Mouse (Mus musculus) kidney, adult 18-20 months (tissue): ENCODE measurements around the gene Spdef.

Source experiments
- DNase-seq: peaks from one replicate; pipeline ENCODE4 v3.0.0; 2021

Gene Spdef

DNA sequence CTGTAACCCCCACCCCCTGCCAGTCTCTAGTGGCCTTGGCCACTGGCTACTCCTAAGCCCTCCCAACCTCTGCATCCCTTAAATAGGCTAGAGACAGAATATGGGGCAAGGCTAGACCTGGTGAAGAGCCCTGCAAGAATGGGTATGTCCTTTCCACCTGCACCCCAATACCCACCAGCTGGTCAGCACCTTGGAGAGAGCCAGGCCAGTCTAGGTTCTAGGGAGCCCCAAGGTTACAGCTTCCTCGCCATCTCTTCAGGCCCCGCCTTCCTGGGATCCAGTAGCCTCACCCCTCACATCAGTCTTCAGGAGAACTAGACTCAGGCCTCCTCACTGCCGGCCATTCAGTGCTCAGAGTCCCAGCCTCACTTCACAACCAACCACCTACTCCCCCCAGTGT is 4.4 kb downstream of the Spdef start:
- no peak for DNase-seq

- no peak for DNase-seq
Measured at GRCm38 (mm10) chr17:27721125-27721664, 7.6 kb downstream of the Spdef start.

- no peak for DNase-seq
Measured at GRCm38 (mm10) chr17:27720326-27720725, 8.4 kb downstream of the Spdef start.

DNA sequence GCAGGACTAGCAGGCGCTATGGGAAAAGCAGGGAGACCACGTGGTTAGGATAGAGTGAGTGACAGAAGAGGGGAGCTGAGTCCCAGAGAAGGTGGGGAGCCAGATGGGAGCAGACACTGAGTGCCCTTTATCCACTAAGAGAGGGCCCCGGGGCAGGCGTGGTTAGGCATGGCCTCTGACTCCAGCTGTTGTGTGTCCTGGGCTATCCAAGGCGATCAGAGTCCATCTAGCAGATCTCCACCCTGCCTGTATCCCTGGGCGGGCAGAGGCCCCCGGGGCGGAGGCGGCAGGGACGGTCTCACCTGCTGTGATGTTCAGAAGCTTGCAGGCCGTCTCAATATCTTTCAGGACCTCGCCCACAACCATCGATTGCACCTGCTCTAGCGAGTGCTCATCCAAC is 9.1 kb downstream of the Spdef start:
- no peak for DNase-seq

DNA sequence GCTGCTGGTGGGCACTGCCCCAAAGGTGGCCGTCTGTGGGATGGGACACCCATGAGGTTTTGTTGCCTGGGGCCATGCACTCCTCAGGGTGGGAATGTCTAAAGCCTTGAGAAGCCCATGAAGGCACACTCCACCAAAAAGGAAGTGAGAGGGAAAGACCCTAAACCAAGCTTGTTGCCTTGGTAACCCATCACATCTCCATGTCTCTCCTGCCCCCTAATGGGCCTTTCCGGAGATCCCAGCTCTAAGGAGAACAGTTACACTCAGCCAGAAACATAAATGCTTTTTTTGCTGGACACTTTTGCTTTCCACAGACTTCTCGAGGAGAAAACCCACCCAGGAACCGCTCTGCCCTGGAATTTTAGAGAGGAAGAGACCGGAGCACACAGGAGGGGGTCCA is 10.5 kb downstream of the Spdef start:
- DNase-seq, result no peak

- peak; percentile 71 for DNase-seq
Measured at GRCm38 (mm10) chr17:27716804-27717203, 12.0 kb downstream of the Spdef start.

DNA sequence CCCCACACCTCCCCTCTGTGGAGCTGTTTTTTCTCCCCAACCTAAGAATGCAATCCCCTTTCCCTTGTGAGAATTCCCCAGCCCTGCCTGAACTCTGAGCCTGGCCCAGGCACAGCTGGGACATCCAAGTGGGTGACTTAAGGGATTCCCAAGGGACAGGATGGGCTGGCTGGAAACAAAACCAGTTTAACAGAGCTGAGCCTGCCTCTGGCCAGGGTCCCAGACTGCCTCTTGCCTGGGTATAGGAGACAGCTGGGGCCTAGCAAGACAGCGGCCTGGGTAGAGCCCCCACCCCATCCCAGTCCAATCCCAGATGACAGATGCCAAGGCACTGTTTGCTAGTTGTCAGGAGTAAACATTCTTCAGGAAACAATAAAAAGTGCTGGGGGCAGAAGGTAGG is 15.9 kb downstream of the Spdef start:
- DNase-seq, result no peak

- DNase-seq, result no peak
Measured at GRCm38 (mm10) chr17:27709650-27710049, 19.1 kb downstream of the Spdef start.

- peak; percentile 39 for DNase-seq
Measured at GRCm38 (mm10) chr17:27707954-27708661, 20.6 kb downstream of the Spdef start.

- no peak for DNase-seq
Measured at GRCm38 (mm10) chr17:27705661-27706060, 23.1 kb downstream of the Spdef start.

DNA sequence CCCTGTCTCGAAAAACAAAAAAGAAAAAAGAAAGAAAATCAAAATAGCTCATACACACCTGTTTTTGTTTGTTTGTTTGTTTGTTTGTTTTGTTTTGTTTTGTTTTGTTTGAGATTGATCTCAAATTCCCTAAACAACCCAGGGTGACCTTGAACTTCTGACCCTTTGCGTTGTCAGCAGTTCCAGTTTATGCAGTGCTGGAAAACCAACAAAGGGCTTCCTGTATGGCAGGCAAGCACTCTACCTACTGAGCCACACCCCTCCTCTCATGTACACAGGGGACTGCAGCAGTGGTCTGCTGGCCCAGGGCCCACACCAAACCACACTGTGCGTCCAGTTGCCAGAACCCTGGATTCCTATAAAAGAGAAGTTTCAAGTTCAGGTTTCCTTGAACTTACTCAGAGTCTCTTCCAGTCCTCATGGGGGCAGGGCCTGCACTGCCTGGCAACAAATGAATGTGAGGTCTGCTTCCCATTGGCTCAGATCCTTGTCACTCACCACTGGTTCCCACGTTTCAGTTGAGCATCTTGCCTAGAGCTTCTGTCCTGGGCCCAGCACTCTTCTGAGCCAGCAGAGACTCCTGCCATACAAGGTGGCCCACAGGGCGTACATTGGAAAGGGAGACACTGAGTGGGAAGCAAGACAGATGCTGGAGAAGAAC is 24.7 kb downstream of the Spdef start:
- DNase-seq, result no peak

DNA sequence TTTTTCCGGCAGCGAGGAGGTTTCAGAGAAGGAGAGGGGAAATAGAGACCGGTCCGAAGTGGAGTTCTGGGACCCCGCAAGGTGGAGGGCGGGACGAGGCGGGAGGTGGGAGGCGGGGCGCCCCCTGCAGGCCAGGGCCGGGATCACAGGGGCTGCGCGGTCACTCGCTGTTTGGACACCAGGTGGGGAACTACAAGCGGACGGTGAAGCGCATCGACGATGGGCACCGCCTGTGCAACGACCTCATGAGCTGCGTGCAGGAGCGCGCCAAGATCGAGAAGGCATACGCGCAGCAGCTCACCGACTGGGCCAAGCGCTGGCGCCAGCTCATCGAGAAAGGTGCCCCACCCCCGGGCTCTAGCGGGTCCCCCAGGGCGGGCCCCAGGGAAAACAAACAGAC is 26.2 kb downstream of the Spdef start:
- peak; percentile 42 for DNase-seq

GRCm38 (mm10) chr17:27701856-27702255 is 26.9 kb downstream of the Spdef start:
- DNase-seq, result no peak

GRCm38 (mm10) chr17:27700812-27701211 is 27.9 kb downstream of the Spdef start:
- no peak for DNase-seq

DNA sequence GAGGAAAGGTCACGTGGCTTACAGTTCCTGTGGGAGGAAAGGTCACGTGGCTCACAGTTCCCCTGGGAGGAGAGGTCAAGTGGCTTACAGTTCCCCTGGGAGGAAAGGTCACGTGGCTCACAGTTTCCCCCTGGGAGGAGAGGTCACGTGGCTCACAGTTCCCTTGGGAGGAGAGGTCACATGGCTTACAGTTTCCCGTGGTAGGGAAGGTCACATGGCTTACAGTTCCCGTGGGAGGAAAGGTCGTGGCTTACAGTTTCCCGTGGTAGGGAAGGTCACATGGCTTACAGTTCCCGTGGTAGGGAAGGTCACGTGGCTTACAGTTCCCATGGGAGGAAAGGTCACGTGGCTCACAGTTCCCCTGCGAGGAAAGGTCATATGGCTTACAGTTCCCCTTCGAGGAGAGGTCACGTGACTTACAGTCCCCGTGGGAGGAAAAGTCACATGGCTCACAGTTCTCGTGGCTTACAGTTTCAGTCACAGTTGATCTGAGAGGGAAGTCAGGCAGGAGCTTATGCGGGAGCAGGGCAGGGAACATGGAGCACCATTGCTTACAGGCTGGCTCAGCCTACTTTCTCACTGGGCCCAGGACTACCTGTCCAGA is 29.0 kb downstream of the Spdef start:
- DNase-seq, result no peak

GRCm38 (mm10) chr17:27690993-27691693 is 37.6 kb downstream of the Spdef start:
- no peak for DNase-seq

DNA sequence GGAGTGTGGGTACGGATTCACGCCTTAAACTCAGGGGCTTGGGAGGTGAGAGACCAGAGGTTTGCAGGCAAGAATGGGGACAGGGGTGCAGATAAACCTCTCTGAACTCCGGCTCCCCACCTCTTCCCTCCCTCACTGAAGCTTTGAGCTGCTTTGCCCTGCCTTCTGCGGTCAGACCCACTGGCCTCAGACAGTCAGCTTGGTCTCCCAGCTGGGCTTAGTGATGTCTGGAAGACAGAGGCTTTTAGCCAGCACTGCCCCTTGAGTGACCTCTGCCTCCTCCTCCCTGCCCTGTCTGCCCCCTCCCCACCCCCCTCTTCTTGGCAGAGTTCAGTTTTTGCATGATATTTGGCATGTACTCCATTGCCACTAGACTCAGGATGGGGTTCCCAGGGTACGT is 42.4 kb downstream of the Spdef start:
- DNase-seq, result no peak

- no peak for DNase-seq
Measured at GRCm38 (mm10) chr17:27685550-27685913, 43.2 kb downstream of the Spdef start.

DNA sequence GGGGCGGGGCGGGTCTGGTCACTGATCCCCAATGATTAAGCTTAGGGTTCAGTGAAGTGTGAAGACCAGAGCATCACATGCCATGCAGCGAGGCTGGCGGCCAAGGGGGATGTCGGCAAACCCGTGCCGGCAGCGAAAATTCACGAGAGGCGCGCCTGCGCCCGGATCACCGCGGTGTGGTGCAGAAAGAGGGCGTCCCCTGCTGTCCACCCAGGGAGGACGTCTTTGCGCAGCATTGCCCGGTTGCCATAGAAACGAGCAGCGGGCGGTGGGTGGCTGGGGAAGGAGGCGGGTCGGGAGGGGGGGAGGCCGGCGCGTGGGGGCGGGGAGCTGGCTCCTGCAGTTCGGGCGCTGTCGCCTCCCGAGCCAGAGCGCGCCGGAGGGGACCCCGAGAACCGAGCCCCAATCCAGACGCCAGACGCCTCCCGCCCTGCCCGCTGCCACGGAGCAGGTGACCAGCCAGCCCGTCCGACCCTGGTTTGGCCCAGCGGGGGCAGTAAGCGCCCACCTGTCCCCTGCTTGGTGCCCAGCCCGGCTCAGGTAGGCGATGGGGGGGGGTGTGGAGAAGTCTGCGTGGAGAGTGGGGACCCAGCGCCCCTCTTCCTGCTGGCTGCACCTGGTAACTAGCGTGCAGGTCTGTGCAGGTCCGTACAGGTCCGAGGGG is 43.7 kb downstream of the Spdef start:
- DNase-seq, result peak; percentile 34

GRCm38 (mm10) chr17:27678924-27679813 is 49.6 kb downstream of the Spdef start:
- DNase-seq, result no peak

- DNase-seq, result no peak
Measured at GRCm38 (mm10) chr17:27677756-27678155, 51.0 kb downstream of the Spdef start.

- DNase-seq, result no peak
Measured at GRCm38 (mm10) chr17:27676270-27676669, 52.5 kb downstream of the Spdef start.
